Mouse (Mus musculus) Patski (cell line): ENCODE measurements around the gene Rpl27a. TPM values are rescaled to one million over a fixed set of nuclear protein-coding genes. Genes with fewer than 3 reads are reported as not detected.
A peak's percentile ranks its signal among the peaks of the same experiment; 100 is the strongest.

Experiments
- ATAC-seq: fragments of 100-300 bp; one replicate; pipeline ENCODE4 v1.8.0; 2021
- CTCF ChIA-PET: fragments of 350-600 bp; sonication (Branson Sonifier 250); formaldehyde crosslinking; loops from one replicate; lab custom pipeline; 2022; ENCODE audit warnings: inconsistent platforms; lab: Charles Lee
- POLR2A ChIA-PET: fragments of 350-600 bp; sonication (Branson Sonifier 250); formaldehyde crosslinking; loops from one replicate; lab custom pipeline; 2022; ENCODE audit warnings: antibody characterized with exemption, inconsistent platforms; lab: Charles Lee
- DNase-seq: peaks from one replicate; pipeline ENCODE4 v3.0.0-alpha.2; 2011; ENCODE audit warnings: low read depth, low spot score
- H3K27me3 ChIP-seq: fragments of 371-371 bp; one replicate; pipeline ENCODE4 v1.5.1; 2021
- CTCF ChIP-seq: fragments of 100-300 bp; IDR thresholded peaks from one replicate; pipeline ENCODE4 v1.5.1; 2021
- in situ Hi-C: fragments of 300-500 bp; cut with MboI; formaldehyde crosslinking; loops from 3 replicates; pipeline ENCODE4 v1.11.1; 2018; ENCODE audit warnings: low pct_unique_long_range_greater_than_20kb, mixed read lengths
- polyA plus RNA-seq: library from polyadenylated mRNA; unstranded; gene quantifications from one replicate; pipeline ENCODE4 v1.2.3, GENCODE M21; 2021

Rpl27a gene
- polyA plus RNA-seq, 1 experiment from 2014 or later, result 478 TPM

- ATAC-seq (no peak), DNase-seq (no peak)
- H3K27me3 ChIP-seq, result no peaks in the 10 kb centered on the region
- ChIA-PET POLR2A (no interaction called here), CTCF (no interaction called here)
- in situ Hi-C loops, result no loop called here
- no peak for TF ChIP-seq CTCF
These were observed 42.7 kb downstream of the Rpl27a start for GRCm38 (mm10) chr7:109561466-109562153.

DNA sequence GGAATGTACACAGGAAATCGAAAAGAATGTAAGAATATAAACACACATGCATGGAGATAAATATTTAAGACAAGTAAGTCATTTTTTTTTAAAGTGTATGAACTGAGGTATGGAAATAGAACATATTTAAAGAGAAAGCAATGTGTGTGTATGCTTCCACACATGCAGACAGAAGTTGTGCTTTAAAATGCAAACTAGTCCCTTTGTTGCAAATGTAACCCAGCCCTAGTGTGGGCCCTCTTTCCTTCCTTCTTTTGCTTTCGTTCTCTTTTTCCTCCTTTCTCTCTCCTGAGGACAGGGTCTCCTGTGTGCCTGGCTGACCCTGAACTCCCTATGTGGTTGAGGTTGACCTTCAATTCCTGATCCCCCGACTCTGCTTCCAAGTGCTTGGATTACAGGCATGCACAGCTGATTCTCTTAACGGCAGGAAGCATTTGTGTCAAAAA, 43.2 kb downstream of the Rpl27a start:
- ChIA-PET POLR2A (no interaction called here), CTCF (interaction anchor here (1.3 to 2.4 kb wide), 3 partner anchors 10 to 28 kb away, joined by 3 to 16 read pairs (median 7); no protein-coding TSS in a partner anchor)
- in situ Hi-C loops, result no loop called here
- H3K27me3 ChIP-seq, result no peaks in the 10 kb centered on the region
- DNase-seq (no peak), ATAC-seq (no peak)
- no peak for TF ChIP-seq CTCF

DNA sequence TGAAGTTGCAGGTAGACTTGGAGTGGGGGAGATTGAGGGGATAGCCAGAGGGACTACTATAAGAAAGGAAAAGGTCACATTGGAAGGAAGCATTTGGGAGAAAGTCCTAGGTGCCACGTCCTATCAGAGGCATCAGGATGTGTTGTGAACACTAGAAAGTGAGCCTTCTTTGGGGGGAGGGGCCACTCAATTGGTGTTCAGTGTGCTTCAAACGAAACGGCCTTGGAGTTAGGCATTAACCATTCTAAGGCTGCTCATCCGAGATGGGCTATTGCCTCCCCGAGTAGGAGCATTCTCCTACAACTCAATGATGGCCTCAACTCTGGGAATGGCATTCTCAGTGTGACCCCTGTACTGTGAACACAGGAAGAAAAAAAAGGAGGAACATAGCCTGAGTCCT, 43.7 kb downstream of the Rpl27a start:
- ATAC-seq, result peak; percentile 24

DNA sequence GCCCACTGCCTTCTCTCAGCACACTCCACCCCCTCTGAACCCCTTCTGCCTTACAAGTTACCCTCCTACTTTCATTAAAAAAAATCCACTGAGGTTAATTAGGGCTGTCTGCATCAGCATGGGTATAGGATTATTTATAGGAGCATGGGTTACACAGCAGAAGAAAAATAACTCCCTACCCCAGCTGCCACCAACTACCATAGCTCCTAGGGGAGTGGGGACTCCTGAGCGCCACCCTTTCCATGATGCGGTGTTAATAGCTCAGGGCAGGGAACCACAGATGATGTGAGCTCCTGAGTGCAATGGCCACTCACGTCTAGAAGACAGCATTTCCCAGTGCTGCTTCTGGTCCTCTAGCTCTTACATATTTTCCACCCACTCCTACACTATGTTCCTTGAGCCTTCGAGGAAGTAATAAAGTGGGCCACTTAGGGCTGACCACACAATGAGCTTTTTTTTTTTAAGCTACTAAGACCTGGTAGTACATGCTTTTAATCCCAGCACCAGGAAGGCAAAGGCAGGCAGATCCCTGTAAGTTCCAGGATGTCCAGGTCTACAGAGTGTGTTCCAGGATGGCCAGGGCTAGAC, 44.9 kb downstream of the Rpl27a start:
- in situ Hi-C loops, result no loop called here
- ChIA-PET CTCF (interaction anchor here (1.5 to 2.4 kb wide), 5 partner anchors 9 to 156 kb away, joined by 3 to 16 read pairs (median 7); no protein-coding TSS in a partner anchor), POLR2A (interaction anchor here (1.3 to 1.8 kb wide), 3 partner anchors 8 to 16 kb away, joined by 3 to 5 read pairs (median 3); no protein-coding TSS in a partner anchor)
- ATAC-seq, result no peak
- TF ChIP-seq CTCF, result no peak
- DNase-seq, result no peak
- no peaks in the 10 kb centered on the region for H3K27me3 ChIP-seq

More for the DNA sequence above, 43.7 kb downstream of the Rpl27a start:
- no peak for DNase-seq
- in situ Hi-C loops, result no loop called here
- ChIA-PET CTCF (interaction anchor here (0.8 to 2.4 kb wide), 6 partner anchors 10 to 53 kb away, joined by 3 to 16 read pairs (median 6); no protein-coding TSS in a partner anchor), POLR2A (interaction anchor here (1.3 to 1.8 kb wide), 2 partner anchors 10 to 14 kb away, joined by 3 to 5 read pairs; no protein-coding TSS in a partner anchor)
- no peaks in the 10 kb centered on the region for H3K27me3 ChIP-seq
- TF ChIP-seq CTCF, result no peak

DNA sequence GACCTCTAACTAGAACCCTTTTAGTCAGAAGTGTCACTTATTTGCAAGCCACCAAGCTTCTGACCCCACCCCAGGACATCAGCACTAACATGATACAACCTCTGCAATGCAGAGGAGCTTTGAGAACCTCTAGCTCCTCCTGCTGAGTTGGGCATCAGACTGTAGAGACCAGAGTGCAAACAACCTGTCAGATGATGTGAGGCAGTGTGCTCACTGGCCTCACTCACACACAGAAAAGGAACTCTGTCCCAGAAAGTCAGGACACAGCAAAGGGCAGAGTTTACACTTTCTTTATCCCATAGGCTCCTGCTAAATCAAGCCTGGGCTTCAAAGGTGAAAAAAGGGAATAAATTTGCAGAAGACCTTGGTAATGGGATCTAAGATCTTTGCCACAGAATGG, 47.4 kb downstream of the Rpl27a start:
- H3K27me3 ChIP-seq, result no peaks in the 10 kb centered on the region
- POLR2A ChIA-PET, result interaction anchor here (1.0 to 2.1 kb wide), 2 partner anchors 10 to 25 kb away, joined by 3 to 7 read pairs; no protein-coding TSS in a partner anchor
- no peak for DNase-seq
- no peak for TF ChIP-seq CTCF
- ATAC-seq, result no peak
- in situ Hi-C loops, result no loop called here
- CTCF ChIA-PET, result interaction anchor here (1.1 to 1.3 kb wide), 2 partner anchors 16 to 54 kb away, joined by 3 read pairs; no protein-coding TSS in a partner anchor

DNA sequence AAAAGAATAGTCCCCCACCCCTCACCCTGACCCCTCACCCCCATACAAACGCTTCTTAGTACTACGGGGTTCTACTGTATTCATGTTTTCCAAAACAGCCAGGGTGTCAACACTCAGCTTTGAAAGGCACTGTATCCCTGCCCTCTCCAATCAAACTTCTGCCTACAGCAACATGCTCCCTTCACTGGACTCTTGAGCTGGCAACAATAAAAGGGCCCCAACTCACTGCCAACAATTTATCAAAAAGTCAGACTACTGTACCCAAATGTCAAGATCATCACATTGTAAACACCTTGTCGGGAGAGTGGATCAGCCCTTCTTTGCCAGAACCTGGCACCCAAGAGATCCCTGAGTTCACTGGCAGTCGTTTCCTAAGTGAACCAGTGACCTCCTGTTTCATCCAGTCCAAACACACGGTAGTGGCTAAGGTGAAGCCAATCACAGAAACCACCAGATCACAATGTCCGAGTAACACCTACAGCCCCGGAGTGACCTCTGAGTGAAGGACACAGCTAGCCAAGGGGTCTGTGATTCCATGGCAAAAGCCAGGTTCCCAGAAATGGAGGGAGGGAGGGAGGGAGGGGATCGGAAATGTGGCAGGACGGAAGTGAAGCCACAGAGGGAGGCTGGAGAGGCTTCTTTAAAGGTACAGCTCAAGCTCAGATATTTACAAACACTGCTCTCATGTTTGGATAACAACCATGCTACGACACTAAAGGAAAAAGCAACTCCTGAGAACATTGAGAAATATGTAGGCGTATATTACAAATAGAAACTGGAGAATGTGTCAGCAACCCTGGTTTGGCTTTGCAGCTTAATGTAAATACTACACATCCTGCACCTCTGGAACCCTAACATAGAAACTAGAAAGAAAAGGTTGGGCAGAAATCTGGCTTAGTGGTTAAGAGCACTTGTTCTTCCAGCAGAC, 48.2 kb downstream of the Rpl27a start:
- no peak for TF ChIP-seq CTCF
- ATAC-seq, result no peak
- no peak for DNase-seq
- no peaks in the 10 kb centered on the region for H3K27me3 ChIP-seq
- CTCF ChIA-PET, result interaction anchor here (1.3 to 1.9 kb wide), 2 partner anchors 41 to 53 kb away, joined by 3 to 4 read pairs; no protein-coding TSS in a partner anchor
- in situ Hi-C loops, result no loop called here
- POLR2A ChIA-PET, result interaction anchor here (1.0 kb wide), 1 partner anchor 25 kb away, joined by 3 read pairs; no protein-coding TSS in a partner anchor

- no peak for TF ChIP-seq CTCF
- ChIA-PET POLR2A (no interaction called here), CTCF (interaction anchor here (1.9 kb wide), 1 partner anchor 40 kb away, joined by 4 read pairs; no protein-coding TSS in a partner anchor)
- DNase-seq (no peak), ATAC-seq (no peak)
- no peaks in the 10 kb centered on the region for H3K27me3 ChIP-seq
- in situ Hi-C loops, result no loop called here
These were observed 49.5 kb downstream of the Rpl27a start for GRCm38 (mm10) chr7:109568391-109568892.

Other genes with a start within 250 kb of the Rpl27a start
- not detected for gene Stk33, start 80.1 kb upstream of the Rpl27a start, polyA plus RNA-seq
- gene Trim66, start 11.0 kb upstream of the Rpl27a start, polyA plus RNA-seq, result 0.32 TPM
- gene St5, start 184.5 kb downstream of the Rpl27a start, polyA plus RNA-seq, result 183 TPM
- gene Akip1, start 184.5 kb downstream of the Rpl27a start, polyA plus RNA-seq, result 43.0 TPM
- 0.55 TPM for gene BC051019, start 204.7 kb downstream of the Rpl27a start, polyA plus RNA-seq
- 0.19 TPM for gene Ascl3, start 212.6 kb downstream of the Rpl27a start, polyA plus RNA-seq
- 58.3 TPM for gene Tmem9b, start 233.7 kb downstream of the Rpl27a start, polyA plus RNA-seq